Mouse (Mus musculus): ENCODE results near the gene Gm36864. TPM values are rescaled to one million over a fixed set of nuclear protein-coding genes. Genes with fewer than 3 reads are reported as not detected.

Gm36864 gene
- polyA plus RNA-seq, 1 experiment from 2014 or later = not detected

DNA sequence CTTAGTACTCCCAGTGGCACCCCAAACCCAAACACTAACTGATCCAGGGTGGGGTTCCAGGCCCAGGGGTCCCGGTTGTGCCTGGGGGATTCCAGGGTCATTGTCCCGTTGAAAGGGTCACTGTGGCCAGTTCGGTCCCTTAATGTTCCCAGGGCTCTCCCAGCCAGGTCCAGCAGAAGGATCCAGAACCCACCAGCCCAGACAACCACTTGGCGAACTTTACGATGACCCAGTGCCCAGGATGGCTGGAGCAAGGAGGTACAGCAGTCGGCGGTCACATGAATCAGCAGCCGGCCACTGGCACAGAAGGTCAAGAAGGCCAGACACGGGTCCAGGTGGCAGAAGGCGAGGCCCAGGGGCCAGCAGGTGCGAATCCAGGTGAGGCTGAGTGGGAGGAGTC is 32.1 kb downstream of the Gm36864 start:
- H3K4me3 ChIP-seq = no peak overlapping the region
- 87% methylated on average over 11 of the region's 11 CpGs for WGBS
- H3K9me3 ChIP-seq = no peaks in the 10 kb centered on the region
- H3K27me3 ChIP-seq (ENCODE audit: poor library complexity, severe bottlenecking) = peaks cover 36% of the 10 kb centered on the region
- no peak for DNase-seq (ENCODE audit: extremely low spot score, low spot score)
- H3K27ac ChIP-seq = no peak overlapping the region
- H3K36me3 ChIP-seq (replicated peaks) = no peaks in the 10 kb centered on the region
- peaks cover 4% of the 10 kb centered on the region for H3K4me1 ChIP-seq

DNA sequence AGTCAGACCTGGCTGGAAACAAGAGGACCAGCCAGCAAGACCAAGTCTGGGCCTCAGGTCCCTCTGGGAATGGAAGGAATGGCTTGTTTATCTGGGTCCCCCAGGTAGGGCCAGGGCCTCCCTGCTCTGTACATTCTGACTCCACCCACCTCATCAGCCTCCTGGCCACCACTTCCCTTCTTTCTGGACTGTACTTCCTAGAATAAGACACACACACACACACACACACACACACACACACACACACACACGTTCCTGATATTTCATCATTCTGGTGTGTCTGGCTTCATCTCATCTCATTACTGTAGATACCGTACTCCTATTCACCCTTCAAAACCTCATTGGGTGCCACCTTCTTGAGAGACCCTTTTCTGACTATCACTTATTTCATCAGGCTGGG is 33.4 kb downstream of the Gm36864 start:
- WGBS = 92% methylated on average over 2 of the region's 2 CpGs
- Histone ChIP-seq H3K9me3 (no peaks in the 10 kb centered on the region), H3K4me3 (no peak overlapping the region), H3K36me3 (replicated peaks) (no peaks in the 10 kb centered on the region), H3K27me3 (ENCODE audit: poor library complexity, severe bottlenecking) (peaks cover 35% of the 10 kb centered on the region), H3K27ac (no peak overlapping the region), H3K4me1 (peaks cover 7% of the 10 kb centered on the region)
- DNase-seq (ENCODE audit: extremely low spot score, low spot score) = no peak

DNA sequence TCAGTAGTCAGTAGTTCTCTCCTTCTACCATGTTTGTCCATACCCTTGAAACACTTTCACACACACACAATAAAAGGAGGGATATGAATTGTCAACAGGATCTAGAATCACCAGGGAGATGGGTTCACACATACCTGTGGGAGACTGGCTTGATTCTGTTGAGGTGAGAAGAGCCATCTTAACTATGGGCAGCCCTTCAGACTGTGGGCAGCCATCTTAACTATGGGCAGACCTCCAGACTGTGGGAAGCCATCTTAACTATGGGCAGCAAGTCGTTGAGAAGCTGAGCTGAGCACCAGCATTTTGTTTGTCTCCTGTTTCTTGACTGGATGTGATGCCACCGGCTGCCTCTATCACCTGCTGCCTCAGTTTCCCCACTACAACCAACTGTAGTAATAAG is 35.3 kb downstream of the Gm36864 start:
- WGBS = 77% methylated on average over 2 of the region's 2 CpGs
- no peak overlapping the region for H3K4me3 ChIP-seq
- H3K36me3 ChIP-seq (replicated peaks) = no peaks in the 10 kb centered on the region
- H3K9me3 ChIP-seq = no peaks in the 10 kb centered on the region; the same call in 1 of the 2 replicates
- no peak overlapping the region for H3K27ac ChIP-seq
- H3K27me3 ChIP-seq (ENCODE audit: poor library complexity, severe bottlenecking) = peaks cover 38% of the 10 kb centered on the region
- DNase-seq (ENCODE audit: extremely low spot score, low spot score) = no peak
- peaks cover 7% of the 10 kb centered on the region for H3K4me1 ChIP-seq

DNA sequence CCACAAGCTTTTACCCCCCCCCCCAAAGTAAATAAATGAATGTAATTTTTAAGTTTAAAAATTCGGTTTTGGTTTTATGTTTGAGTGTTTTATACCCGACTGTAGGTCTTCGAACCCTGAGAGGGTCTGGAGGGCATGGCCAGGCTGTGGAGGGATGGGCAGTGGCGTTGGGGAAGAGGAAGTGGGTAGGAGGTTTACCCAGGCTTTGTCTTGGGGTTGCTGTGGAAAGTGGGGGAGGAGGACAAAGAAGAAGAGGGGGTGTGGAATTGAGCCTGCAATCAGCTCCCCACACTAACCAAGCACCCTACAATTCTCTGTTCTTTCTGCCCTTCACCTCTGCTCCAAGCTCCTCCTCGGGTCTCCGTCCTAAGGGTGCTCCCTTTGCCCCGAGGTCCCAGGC is 36.6 kb downstream of the Gm36864 start:
- H3K4me1 ChIP-seq = peaks cover 7% of the 10 kb centered on the region
- H3K27me3 ChIP-seq (ENCODE audit: poor library complexity, severe bottlenecking) = peaks cover 29% of the 10 kb centered on the region
- no peak overlapping the region for H3K4me3 ChIP-seq
- H3K9me3 ChIP-seq = no peaks in the 10 kb centered on the region; the same call in 1 of the 2 replicates
- DNase-seq (ENCODE audit: extremely low spot score, low spot score) = no peak
- 80% methylated on average over 7 of the region's 7 CpGs for WGBS
- no peaks in the 10 kb centered on the region for H3K36me3 ChIP-seq (replicated peaks)
- no peak overlapping the region for H3K27ac ChIP-seq

DNA sequence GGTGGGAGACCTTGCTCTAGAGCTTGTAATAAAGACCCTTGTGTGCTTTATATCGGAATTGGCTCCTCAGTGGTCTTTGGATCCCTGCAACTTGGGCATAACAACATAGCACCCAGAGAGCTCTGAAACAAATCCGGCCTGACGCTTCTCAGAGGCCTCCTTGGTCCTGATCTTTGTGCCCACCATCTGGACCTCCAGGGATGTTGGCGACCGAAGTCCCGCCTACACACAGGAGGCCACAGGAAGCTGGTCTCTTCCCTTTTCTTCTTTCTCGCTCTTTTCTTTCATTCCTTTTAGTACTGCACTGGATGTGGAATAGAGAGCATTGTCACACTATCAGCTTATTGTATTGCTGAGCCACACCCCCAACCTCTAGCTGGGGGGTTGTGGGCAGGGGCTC is 37.5 kb downstream of the Gm36864 start:
- 72% methylated on average over 7 of the region's 7 CpGs for WGBS
- Histone ChIP-seq H3K9me3 (no peaks in the 10 kb centered on the region; the same call in 1 of the 2 replicates), H3K27me3 (ENCODE audit: poor library complexity, severe bottlenecking) (peaks cover 27% of the 10 kb centered on the region), H3K4me1 (peaks cover 7% of the 10 kb centered on the region), H3K4me3 (no peak overlapping the region), H3K36me3 (replicated peaks) (no peaks in the 10 kb centered on the region), H3K27ac (no peak overlapping the region)
- DNase-seq (ENCODE audit: extremely low spot score, low spot score) = no peak

DNA sequence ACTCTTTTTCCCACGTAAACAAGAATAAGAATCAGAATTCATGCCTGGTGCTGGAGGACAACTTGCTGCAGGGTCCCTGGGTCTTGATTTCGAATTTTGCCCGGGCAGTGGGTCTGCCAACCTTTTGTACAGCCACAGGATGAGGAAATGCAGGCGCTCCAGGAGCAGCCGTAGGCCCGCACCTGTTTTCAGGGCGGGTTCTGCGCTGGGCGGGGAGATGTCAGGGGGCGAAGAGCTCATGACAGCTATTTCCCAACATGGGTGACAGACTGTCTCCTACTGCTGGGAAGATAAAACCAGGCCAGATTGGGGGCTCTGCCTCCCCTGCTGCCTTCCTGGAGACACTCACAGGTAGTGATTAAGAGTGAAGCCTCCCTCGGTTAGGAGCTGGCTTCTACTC is 38.1 kb downstream of the Gm36864 start:
- H3K36me3 ChIP-seq (replicated peaks) = no peaks in the 10 kb centered on the region
- peaks cover 7% of the 10 kb centered on the region for H3K4me1 ChIP-seq
- H3K9me3 ChIP-seq = no peaks in the 10 kb centered on the region; the same call in 1 of the 2 replicates
- 46% methylated on average over 11 of the region's 11 CpGs for WGBS
- H3K27ac ChIP-seq = no peak overlapping the region
- peaks cover 27% of the 10 kb centered on the region for H3K27me3 ChIP-seq (ENCODE audit: poor library complexity, severe bottlenecking)
- H3K4me3 ChIP-seq = no peak overlapping the region
- no peak for DNase-seq (ENCODE audit: extremely low spot score, low spot score)

DNA sequence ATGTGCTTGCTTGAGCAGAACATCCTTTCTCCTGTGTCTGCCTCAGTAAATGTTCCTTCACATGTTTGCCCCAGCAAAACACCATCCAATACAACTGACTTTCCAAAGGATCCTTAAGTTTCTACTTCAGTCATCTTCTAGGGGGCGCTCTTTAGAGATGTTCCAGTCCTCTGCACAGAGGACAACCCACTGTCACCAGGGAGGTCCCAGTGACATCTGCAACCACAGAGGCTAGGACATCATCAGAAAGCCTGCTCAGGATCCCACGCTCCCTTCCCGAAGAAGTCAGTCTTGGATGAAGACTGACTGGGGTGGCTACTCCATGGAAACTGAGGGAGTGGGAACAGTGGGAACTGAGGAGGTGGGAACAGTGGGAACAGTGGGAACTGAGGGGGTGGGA is 39.6 kb downstream of the Gm36864 start:
- DNase-seq (ENCODE audit: extremely low spot score, low spot score) = no peak
- WGBS = 71% methylated on average over 3 of the region's 3 CpGs
- Histone ChIP-seq H3K27me3 (ENCODE audit: poor library complexity, severe bottlenecking) (peaks cover 27% of the 10 kb centered on the region), H3K36me3 (replicated peaks) (no peaks in the 10 kb centered on the region), H3K9me3 (no peaks in the 10 kb centered on the region; the same call in 1 of the 2 replicates), H3K4me1 (peaks cover 7% of the 10 kb centered on the region), H3K4me3 (no peak overlapping the region), H3K27ac (no peak overlapping the region)

DNA sequence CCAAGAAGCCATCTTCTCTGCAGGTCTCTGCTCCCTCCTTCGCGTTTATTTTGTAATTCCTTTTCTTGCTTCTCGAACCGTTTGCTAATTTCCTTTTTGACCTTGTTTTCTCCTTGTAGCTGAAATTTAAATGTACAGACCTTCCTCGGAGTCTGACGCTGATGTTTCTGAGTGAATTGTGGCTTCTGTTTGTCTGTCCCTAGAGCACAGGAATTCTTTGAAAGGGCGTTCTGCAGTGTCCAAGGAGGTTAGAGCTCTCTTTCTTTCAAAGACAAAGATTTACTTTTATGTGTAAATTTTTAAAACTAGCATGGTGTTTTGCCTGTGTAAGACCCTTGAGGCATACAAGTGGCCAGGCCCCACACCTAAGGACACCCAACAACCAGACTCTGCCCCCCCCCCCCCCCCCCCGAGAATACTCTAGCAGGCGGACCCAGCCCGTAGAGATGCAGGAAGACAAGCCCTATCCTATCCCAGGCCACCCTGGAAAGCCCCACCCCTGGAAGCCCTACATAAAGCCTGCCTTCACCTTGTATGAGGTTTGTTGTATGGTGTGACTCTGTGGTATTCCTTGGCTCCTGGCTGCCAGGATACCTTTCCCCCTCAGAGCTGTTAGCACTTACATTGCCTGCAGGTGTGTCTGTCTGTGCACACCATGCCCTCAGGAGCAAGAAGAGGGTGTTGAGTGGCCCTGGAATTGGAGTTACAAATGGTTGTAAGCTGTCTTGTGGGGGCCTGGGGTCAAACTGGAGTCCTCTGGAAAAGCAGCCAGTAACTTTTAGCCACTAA is 40.7 kb downstream of the Gm36864 start:
- Histone ChIP-seq H3K27me3 (ENCODE audit: poor library complexity, severe bottlenecking) (peaks cover 27% of the 10 kb centered on the region), H3K4me1 (peaks cover 7% of the 10 kb centered on the region), H3K36me3 (replicated peaks) (no peaks in the 10 kb centered on the region), H3K4me3 (no peak overlapping the region), H3K9me3 (no peaks in the 10 kb centered on the region; the same call in 1 of the 2 replicates), H3K27ac (no peak overlapping the region)
- no peak for DNase-seq (ENCODE audit: extremely low spot score, low spot score)
- WGBS = 75% methylated on average over 10 of the region's 10 CpGs

DNA sequence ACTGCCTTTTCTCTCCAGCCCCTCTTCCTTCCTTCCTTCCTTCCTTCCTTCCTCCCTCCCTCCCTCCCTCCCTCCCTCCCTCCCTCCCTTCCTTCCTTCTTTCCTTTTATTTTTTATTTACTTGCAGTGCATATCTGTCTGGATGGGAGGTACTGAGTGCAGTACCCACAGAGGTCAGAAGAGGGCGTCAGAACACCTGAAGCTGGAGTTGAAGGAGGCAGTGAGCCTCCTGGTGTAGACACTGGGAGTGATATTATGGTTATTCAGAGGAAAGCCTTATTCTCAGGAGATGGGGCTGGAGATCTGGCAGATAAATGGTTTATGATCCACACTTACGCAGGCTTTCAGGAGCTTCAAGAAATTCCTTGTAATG is 41.3 kb downstream of the Gm36864 start:
- WGBS = 46% methylated on average over 2 of the region's 2 CpGs
- H3K4me1 ChIP-seq = peaks cover 7% of the 10 kb centered on the region
- H3K27me3 ChIP-seq (ENCODE audit: poor library complexity, severe bottlenecking) = peaks cover 27% of the 10 kb centered on the region
- no peak overlapping the region for H3K27ac ChIP-seq
- H3K36me3 ChIP-seq (replicated peaks) = no peaks in the 10 kb centered on the region
- DNase-seq (ENCODE audit: extremely low spot score, low spot score) = no peak
- H3K9me3 ChIP-seq = no peaks in the 10 kb centered on the region; the same call in 1 of the 2 replicates
- H3K4me3 ChIP-seq = no peak overlapping the region

DNA sequence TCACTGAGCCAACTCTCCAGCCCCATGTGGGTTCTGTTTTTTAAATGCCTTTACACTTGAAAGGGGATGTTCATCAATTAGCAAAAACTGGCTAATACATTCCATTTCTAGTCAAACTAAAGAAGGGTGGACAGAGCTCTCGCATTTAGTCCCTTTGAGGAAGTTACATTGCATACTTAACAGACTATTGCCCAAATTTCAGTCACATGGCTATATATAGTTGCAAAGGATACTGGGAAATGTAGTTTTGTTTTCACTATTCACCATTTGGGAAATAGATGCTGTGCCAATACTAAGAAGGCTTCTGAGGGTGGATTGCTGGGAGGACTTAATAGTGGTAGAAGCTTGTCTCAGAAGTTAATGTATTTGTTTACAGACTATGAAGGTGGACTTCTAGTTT is 45.0 kb downstream of the Gm36864 start:
- H3K27me3 ChIP-seq (ENCODE audit: poor library complexity, severe bottlenecking) = no peaks in the 10 kb centered on the region
- H3K4me3 ChIP-seq = no peak overlapping the region
- no peak for DNase-seq (ENCODE audit: extremely low spot score, low spot score)
- no peaks in the 10 kb centered on the region for H3K4me1 ChIP-seq
- WGBS = 75% methylated on average over 1 of the region's 1 CpGs
- no peaks in the 10 kb centered on the region for H3K36me3 ChIP-seq (replicated peaks)
- H3K9me3 ChIP-seq = no peaks in the 10 kb centered on the region; the same call in 1 of the 2 replicates
- no peak overlapping the region for H3K27ac ChIP-seq

DNA sequence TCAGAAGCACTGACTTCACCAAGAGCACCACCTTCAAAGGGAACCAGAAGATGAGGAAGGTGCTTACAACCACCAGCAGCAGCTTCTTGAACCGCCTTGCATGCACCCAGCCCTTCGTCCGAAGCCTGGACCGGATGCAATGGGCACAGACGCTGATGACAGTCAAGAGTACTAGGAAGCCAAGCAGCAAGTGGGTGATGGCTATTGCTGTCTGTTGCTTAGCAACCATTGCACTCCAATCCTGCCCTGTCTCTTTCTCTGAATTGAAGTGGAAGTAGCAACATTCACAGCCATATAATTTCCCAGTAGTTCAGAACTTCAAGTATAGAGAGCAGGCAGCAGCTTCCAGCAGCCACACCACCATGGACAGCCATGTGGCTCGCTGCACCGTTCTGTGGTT is 45.6 kb downstream of the Gm36864 start:
- WGBS = 83% methylated on average over 7 of the region's 7 CpGs
- Histone ChIP-seq H3K9me3 (no peaks in the 10 kb centered on the region), H3K4me1 (no peaks in the 10 kb centered on the region), H3K36me3 (replicated peaks) (no peaks in the 10 kb centered on the region), H3K27ac (no peak overlapping the region), H3K4me3 (no peak overlapping the region), H3K27me3 (ENCODE audit: poor library complexity, severe bottlenecking) (no peaks in the 10 kb centered on the region)
- DNase-seq (ENCODE audit: extremely low spot score, low spot score) = no peak

DNA sequence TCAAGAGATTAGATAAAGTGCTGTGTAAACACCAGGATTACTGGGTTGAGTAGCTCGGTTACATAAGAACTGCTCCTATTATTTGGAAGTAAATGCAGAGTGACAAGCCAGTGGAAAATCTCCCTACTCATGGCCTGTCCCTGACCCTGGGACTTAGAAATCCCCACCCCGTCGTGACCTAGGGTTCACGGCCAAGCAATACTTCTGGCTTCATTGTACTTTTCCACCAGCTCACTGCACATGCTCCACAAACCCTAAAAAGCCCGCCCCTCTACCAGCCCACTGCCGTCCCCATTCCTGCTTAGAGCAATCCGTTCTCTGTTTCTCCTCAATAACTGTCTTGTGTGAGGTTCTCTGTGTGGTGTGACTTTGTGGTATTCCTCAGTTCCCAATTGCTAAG is 51.8 kb downstream of the Gm36864 start:
- no peak for DNase-seq (ENCODE audit: extremely low spot score, low spot score)
- 72% methylated on average over 7 of the region's 7 CpGs for WGBS
- Histone ChIP-seq H3K27ac (no peak overlapping the region), H3K4me3 (no peak overlapping the region), H3K36me3 (replicated peaks) (no peaks in the 10 kb centered on the region), H3K4me1 (no peaks in the 10 kb centered on the region), H3K9me3 (0 out of 2 replicates have a peak, but pooled peaks cover 4% of the 10 kb centered on the region), H3K27me3 (ENCODE audit: poor library complexity, severe bottlenecking) (no peaks in the 10 kb centered on the region)

DNA sequence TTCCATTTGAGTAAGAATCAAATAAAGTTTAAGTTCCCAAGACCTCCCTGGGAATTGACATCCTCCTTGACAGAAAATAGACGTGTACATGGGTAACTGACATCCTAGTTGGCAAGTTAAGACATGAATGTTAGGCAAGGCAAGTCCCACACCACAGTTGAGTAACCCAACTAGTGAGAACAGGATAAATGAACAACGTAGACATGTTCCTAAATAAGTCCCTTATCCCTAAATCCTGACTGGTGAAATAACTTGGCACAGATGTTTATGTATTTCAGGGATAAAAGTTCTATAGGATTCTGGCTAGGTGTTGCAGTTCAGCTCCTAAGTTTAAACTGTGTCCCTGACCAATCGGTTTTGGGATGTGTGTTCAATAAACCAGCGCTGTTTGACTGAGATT is 55.0 kb downstream of the Gm36864 start:
- WGBS = 83% methylated on average over 4 of the region's 4 CpGs

More for the DNA sequence above, 55.0 kb downstream of the Gm36864 start:
- Histone ChIP-seq H3K4me1 (no peaks in the 10 kb centered on the region), H3K36me3 (replicated peaks) (no peaks in the 10 kb centered on the region), H3K27ac (no peak overlapping the region), H3K4me3 (no peak overlapping the region), H3K27me3 (ENCODE audit: poor library complexity, severe bottlenecking) (no peaks in the 10 kb centered on the region), H3K9me3 (0 out of 2 replicates have a peak, but pooled peaks cover 4% of the 10 kb centered on the region)
- no peak for DNase-seq (ENCODE audit: extremely low spot score, low spot score)
